21 mouse cellular contexts compared by ENCODE assay signal in the genomic region with DNA sequence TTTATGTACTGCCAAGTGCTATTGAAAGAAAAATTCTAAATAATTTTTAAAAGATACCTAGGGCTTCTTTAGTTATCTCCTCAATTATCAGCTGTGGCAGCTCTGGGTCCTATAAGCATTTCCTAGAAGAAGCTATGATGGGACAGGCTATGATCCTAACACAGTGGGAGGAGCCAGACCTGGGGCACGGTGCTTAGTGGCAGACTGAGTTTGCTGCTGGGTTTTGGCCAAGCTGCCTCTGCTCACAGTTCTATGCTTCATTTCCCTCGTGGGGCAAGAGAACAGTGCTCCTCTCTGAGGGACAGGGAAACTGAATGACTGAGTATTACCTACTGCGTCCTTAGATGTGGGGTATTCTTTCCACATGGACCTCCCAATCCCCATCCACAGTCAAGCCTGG. TPM values are rescaled to one million over a fixed set of nuclear protein-coding genes. Genes with fewer than 3 reads are reported as not detected.
A peak's percentile ranks its signal among the peaks of the same experiment; 100 is the strongest.
DNase-seq lines count a peak whose midpoint lies in the region; ATAC-seq and TF ChIP-seq lines count a peak whose summit lies in the region.
"Had no signal": no experiment of that assay in that cellular context is flagged by ENCODE, and none has a peak within 500 bp of the region (broad histone marks: within the 10 kb centered on the region; RNA-seq: fewer than 3 reads in every experiment).

No protein-coding gene starts in this region.

- no peak overlapping the region for H3K4me3 ChIP-seq in hindbrain, embryonic 16.5 days (ENCODE audit: low read length)
- H3K4me3 ChIP-seq in hindbrain, embryonic 10.5 days: no peak overlapping the region
- no peak overlapping the region for H3K4me3 ChIP-seq in bone marrow macrophage, adult 2 months (ENCODE audit: insufficient read depth, low read length)
- H3K4me3 ChIP-seq: embryonic facial prominence, embryonic 10.5 days; erythroblast, embryonic 14.5 days; hindbrain, embryonic 13.5 days had no signal

- H3K9me3 ChIP-seq in hindbrain, embryonic 16.5 days (ENCODE audit: control insufficient read depth, low read length): no peaks in the 10 kb centered on the region
- no peaks in the 10 kb centered on the region for H3K9me3 ChIP-seq in hindbrain, embryonic 10.5 days
- H3K9me3 ChIP-seq: embryonic facial prominence, embryonic 10.5 days; hindbrain, embryonic 13.5 days had no signal

- WGBS in hindbrain, embryonic 16.5 days: 57% methylated on average over 3 of the region's 3 CpGs
- WGBS in hindbrain, embryonic 10.5 days: 82% methylated on average over 3 of the region's 3 CpGs

- no peaks in the 10 kb centered on the region for H3K4me1 ChIP-seq in hindbrain, embryonic 16.5 days (ENCODE audit: control insufficient read depth, insufficient read depth, low read depth, low read length)
- H3K4me1 ChIP-seq in hindbrain, embryonic 10.5 days (replicated peaks): no peaks in the 10 kb centered on the region
- peaks cover 16% of the 10 kb centered on the region for H3K4me1 ChIP-seq in bone marrow macrophage, adult 2 months (ENCODE audit: control insufficient read depth, insufficient read depth, low read length)
- H3K4me1 ChIP-seq: embryonic facial prominence, embryonic 10.5 days; hindbrain, embryonic 13.5 days had no signal

- DNase-seq in hindbrain, embryonic 10.5 days (ENCODE audit: low spot score): no peak
- peak; percentile 60 for DNase-seq in 3T3-L1 (ENCODE audit: low read depth, low spot score)
- no peak for DNase-seq in right cerebral cortex, postnatal 4 days
- DNase-seq in right cerebral cortex, postnatal 25 days: no peak
- DNase-seq in urinary bladder, postnatal 10 days (ENCODE audit: low spot score): no peak
- DNase-seq: adrenal gland, adult 8-10 months; cerebellum, adult 18-20 months; cerebellum, adult 9-11 months; cerebellum, postnatal 36 days; gastrocnemius, postnatal 14 days; heart, postnatal 10 days; heart, postnatal 4 days had no signal

- no peak overlapping the region for H3K4me2 ChIP-seq in hindbrain, embryonic 16.5 days (ENCODE audit: low read length)
- H3K4me2 ChIP-seq: hindbrain, embryonic 13.5 days had no signal

- TF ChIP-seq CTCF in bone marrow macrophage, adult 2 months (IDR thresholded peaks at IDR 0.05; ENCODE audit: low read depth, low read length): no peak

- 0 out of 2 replicates have a peak, but pooled peaks have one; percentile 30 for ATAC-seq in hindbrain, embryonic 16.5 days
- peak; percentile 20; the same call in 1 of the 2 replicates for ATAC-seq in granulocyte monocyte progenitor cell, adult 5-6 weeks (replicated peaks; ENCODE audit: poor library complexity, severe bottlenecking)
- ATAC-seq: forebrain, embryonic 16.5 days; intestine, embryonic 16.5 days had no signal

- TF ChIP-seq POLR2A in bone marrow macrophage, adult 2 months (IDR thresholded peaks at IDR 0.05; ENCODE audit: borderline replicate concordance, low read depth, low read length): no peak

- peaks cover 20% of the 10 kb centered on the region for H3K36me3 ChIP-seq in hindbrain, embryonic 16.5 days (ENCODE audit: control insufficient read depth, insufficient read depth, low read length)
- peaks cover 63% of the 10 kb centered on the region for H3K36me3 ChIP-seq in hindbrain, embryonic 10.5 days

- H3K9ac ChIP-seq in hindbrain, embryonic 16.5 days (ENCODE audit: low read depth, low read length): no peak overlapping the region
- H3K9ac ChIP-seq: hindbrain, embryonic 13.5 days had no signal

- H3K27me3 ChIP-seq in hindbrain, embryonic 16.5 days (replicated peaks; ENCODE audit: control insufficient read depth, insufficient read depth, low read length): no peaks in the 10 kb centered on the region
- no peaks in the 10 kb centered on the region for H3K27me3 ChIP-seq in hindbrain, embryonic 10.5 days (ENCODE audit: insufficient read depth, poor library complexity, severe bottlenecking)
- H3K27me3 ChIP-seq: CH12.LX; hindbrain, embryonic 13.5 days had no signal

- no peak overlapping the region for H3K27ac ChIP-seq in hindbrain, embryonic 16.5 days (ENCODE audit: low read depth, low read length)
- H3K27ac ChIP-seq in hindbrain, embryonic 10.5 days: no peak overlapping the region
- H3K27ac ChIP-seq in bone marrow macrophage, adult 2 months (ENCODE audit: insufficient read depth, low read depth, low read length): peak overlapping the region; percentile 71
- H3K27ac ChIP-seq: embryonic facial prominence, embryonic 10.5 days; hindbrain, embryonic 13.5 days had no signal

RNA-seq across cellular contexts. Expression of gene Sestd1, which starts 42.3 kb away (rescaled TPM):
- 21.5 and 22.0 TPM in 2 replicates for polyA plus RNA-seq in hindbrain, embryonic 16.5 days (2015; fragmentation: Nextera tagmentation; extraction: Ambion mirVana)
- 14.8 and 18.3 TPM in 2 replicates for polyA plus RNA-seq in hindbrain, embryonic 10.5 days (2016; fragmentation: Nextera tagmentation; extraction: Ambion mirVana)
- polyA plus RNA-seq in bone marrow macrophage, adult 2 months (2012; ENCODE audit: insufficient read depth, insufficient read length, missing spikeins): 42.1 and 43.3 TPM in 2 replicates
- 6.6 and 10.4 TPM in 2 replicates for total RNA-seq in granulocyte monocyte progenitor cell, adult 5-6 weeks (2014; fragmentation: Nextera tagmentation)
- 13.4 and 14.6 TPM in 2 replicates for total RNA-seq in granulocyte monocyte progenitor cell, adult 5-6 weeks (2017)
- total RNA-seq: CH12.LX had no signal
- polyA plus RNA-seq: erythroblast, embryonic 14.5 days had no signal
